8 mouse cellular contexts compared by ENCODE assay signal in genomic region chr4:140674345-140674926, GRCm38 (mm10). TPM values are rescaled to one million over a fixed set of nuclear protein-coding genes. Genes with fewer than 3 reads are reported as not detected.
DNase-seq lines count a peak whose midpoint lies in the region; ATAC-seq and TF ChIP-seq lines count a peak whose summit lies in the region.

No protein-coding gene starts in this region.

- H3K4me2 ChIP-seq in intestine, postnatal 0 days (replicated peaks; ENCODE audit: low read depth): no peak overlapping the region
- H3K4me2 ChIP-seq in limb, embryonic 13.5 days (replicated peaks): no peak overlapping the region

- H3K27me3 ChIP-seq in intestine, postnatal 0 days (replicated peaks; ENCODE audit: control insufficient read depth, insufficient read depth, low read length): no peaks in the 10 kb centered on the region
- H3K27me3 ChIP-seq in limb, embryonic 13.5 days: no peaks in the 10 kb centered on the region

- no peak overlapping the region for H3K27ac ChIP-seq in intestine, postnatal 0 days (ENCODE audit: low read depth, low read length)
- no peak overlapping the region for H3K27ac ChIP-seq in limb, embryonic 13.5 days

- WGBS in intestine, postnatal 0 days: 36% methylated on average over 13 of the region's 13 CpGs
- 31% methylated on average over 13 of the region's 13 CpGs for WGBS in limb, embryonic 13.5 days

- no peaks in the 10 kb centered on the region for H3K36me3 ChIP-seq in intestine, postnatal 0 days (ENCODE audit: control insufficient read depth, insufficient read depth)
- H3K36me3 ChIP-seq in limb, embryonic 13.5 days: no peaks in the 10 kb centered on the region

- H3K4me3 ChIP-seq in intestine, postnatal 0 days (ENCODE audit: low read depth, low read length): no peak overlapping the region
- H3K4me3 ChIP-seq in limb, embryonic 13.5 days: no peak overlapping the region

- peak; percentile 92 for TF ChIP-seq CTCF in intestine, postnatal 0 days (IDR thresholded peaks at IDR 0.05; ENCODE audit: low read depth)

- no peaks in the 10 kb centered on the region for H3K9me3 ChIP-seq in intestine, postnatal 0 days (ENCODE audit: control insufficient read depth)
- no peaks in the 10 kb centered on the region for H3K9me3 ChIP-seq in limb, embryonic 13.5 days

- ATAC-seq in intestine, postnatal 0 days: no peak
- peak; percentile 55; the same call in 1 of the 2 replicates for ATAC-seq in limb, embryonic 13.5 days (ENCODE audit: low FRiP score, low read depth)
- peak; percentile 88 for ATAC-seq in monocyte, adult 5-6 weeks (replicated peaks; ENCODE audit: insufficient number of reproducible peaks, low FRiP score, low TSS enrichment, poor library complexity, severe bottlenecking)

- DNase-seq in layer of hippocampus, adult 11-12 months (ENCODE audit: low spot score): peak; percentile 77
- no peak for DNase-seq in layer of hippocampus, adult 9-10 months (ENCODE audit: low spot score)
- peak; percentile 82 to 83 for DNase-seq in cerebellum, postnatal 4 days (ENCODE audit: low spot score in 2 of 2)
- DNase-seq in gastrocnemius, postnatal 10 days: peak; percentile 96
- DNase-seq in spleen, postnatal 4 days (ENCODE audit: low spot score in 2 of 2): peak; percentile 82 to 97

- no peaks in the 10 kb centered on the region for H3K4me1 ChIP-seq in intestine, postnatal 0 days (replicated peaks; ENCODE audit: control insufficient read depth, insufficient read depth, low read length)
- H3K4me1 ChIP-seq in limb, embryonic 13.5 days: 0 out of 2 replicates have a peak, but pooled peaks cover under 1% of the 10 kb centered on the region

- H3K9ac ChIP-seq in intestine, postnatal 0 days (ENCODE audit: low read depth, low read length): no peak overlapping the region
- H3K9ac ChIP-seq in limb, embryonic 13.5 days: no peak overlapping the region

RNA-seq across cellular contexts. Expression of gene Arhgef10l, which starts 8.6 kb away (rescaled TPM):
- 10 to 100 TPM; 50.3 to 53.7 TPM for total RNA-seq in gastrocnemius, postnatal 10 days (2021)
- 3.9 and 5.4 TPM in 2 replicates for polyA plus RNA-seq in intestine, postnatal 0 days (2015; fragmentation: Nextera tagmentation; extraction: Ambion mirVana)
- polyA plus RNA-seq in limb, embryonic 13.5 days (2015; fragmentation: Nextera tagmentation; extraction: Ambion mirVana): 14.9 TPM in 2 replicates
- total RNA-seq in monocyte, adult 5-6 weeks (2017): 139 to 166 TPM (median 160 TPM) in 3 replicates

RNA-seq across cellular contexts. Expression of gene Rcc2, which starts 25.9 kb away (rescaled TPM):
- total RNA-seq in gastrocnemius, postnatal 10 days (2021): 10 to 100 TPM; 23.4 to 30.2 TPM
- 14.6 and 15.6 TPM in 2 replicates for polyA plus RNA-seq in intestine, postnatal 0 days (2015; fragmentation: Nextera tagmentation; extraction: Ambion mirVana)
- 32.8 and 41.5 TPM in 2 replicates for polyA plus RNA-seq in limb, embryonic 13.5 days (2015; fragmentation: Nextera tagmentation; extraction: Ambion mirVana)
- 37.9 to 43.0 TPM (median 38.5 TPM) in 3 replicates for total RNA-seq in monocyte, adult 5-6 weeks (2017)
